Mouse (Mus musculus) small intestine, adult 2 months (tissue): ENCODE measurements around the gene Sobp. TPM values are rescaled to one million over a fixed set of nuclear protein-coding genes. Genes with fewer than 3 reads are reported as not detected.

Source experiments
- H3K27ac ChIP-seq: fragments of 200-500 bp; 2 replicates; pipeline ENCODE4 v1.5.1; 2012; ENCODE audit warnings: low read depth, low read length, control low read depth, inconsistent platforms; ENCODE audit not compliant: insufficient read depth
- H3K27me3 ChIP-seq: fragments of 200-500 bp; 2 replicates; pipeline ENCODE4 v1.6.1; 2012; ENCODE audit warnings: mild to moderate bottlenecking, moderate library complexity, low read length, inconsistent platforms; ENCODE audit not compliant: control insufficient read depth, insufficient read depth
- H3K36me3 ChIP-seq: fragments of 200-500 bp; 2 replicates; pipeline ENCODE4 v1.6.1; 2012; ENCODE audit warnings: mild to moderate bottlenecking, low read length, control low read depth, inconsistent platforms; ENCODE audit not compliant: control insufficient read depth, insufficient read depth
- H3K4me1 ChIP-seq: fragments of 200-500 bp; 2 replicates; pipeline ENCODE4 v1.6.1; 2012; ENCODE audit warnings: low read length, inconsistent platforms, mixed read lengths; ENCODE audit not compliant: control insufficient read depth, insufficient read depth, insufficient read length
- H3K4me3 ChIP-seq: fragments of 200-500 bp; 2 replicates; pipeline ENCODE4 v1.5.1; 2012; ENCODE audit warnings: low read depth, mild to moderate bottlenecking, control low read depth, inconsistent platforms, low read length, moderate library complexity
- CTCF ChIP-seq: fragments of 200-500 bp; IDR thresholded peaks from 2 replicates; pipeline ENCODE4 v1.5.1; 2012; ENCODE audit warnings: low read depth, mild to moderate bottlenecking, control low read depth, inconsistent platforms, low read length, moderate library complexity, mixed read lengths; ENCODE audit not compliant: insufficient replicate concordance, insufficient read length; ENCODE audit errors: extremely low read depth
- POLR2A ChIP-seq: fragments of 200-500 bp; IDR thresholded peaks from 2 replicates; pipeline ENCODE4 v1.6.1; 2012; ENCODE audit warnings: low read depth, mild to moderate bottlenecking, control low read depth, inconsistent platforms, low read length, moderate library complexity
- WGBS: fragments of 180-500 bp; shearing (Covaris S2); methylation state at CpG from one replicate; pipeline ENCODE4 v1.1.7; 2018; 5-methylcytosine and 5-hydroxymethylcytosine counted together
- polyA plus RNA-seq: library from polyadenylated mRNA; depleted of rRNA; stranded (reverse); fragments of >200 nt; gene quantifications from 2 replicates; pipeline ENCODE4 v1.2.3, GENCODE M21; 2012

The Sobp gene
- polyA plus RNA-seq, 1 experiment: 0.79 TPM

DNA sequence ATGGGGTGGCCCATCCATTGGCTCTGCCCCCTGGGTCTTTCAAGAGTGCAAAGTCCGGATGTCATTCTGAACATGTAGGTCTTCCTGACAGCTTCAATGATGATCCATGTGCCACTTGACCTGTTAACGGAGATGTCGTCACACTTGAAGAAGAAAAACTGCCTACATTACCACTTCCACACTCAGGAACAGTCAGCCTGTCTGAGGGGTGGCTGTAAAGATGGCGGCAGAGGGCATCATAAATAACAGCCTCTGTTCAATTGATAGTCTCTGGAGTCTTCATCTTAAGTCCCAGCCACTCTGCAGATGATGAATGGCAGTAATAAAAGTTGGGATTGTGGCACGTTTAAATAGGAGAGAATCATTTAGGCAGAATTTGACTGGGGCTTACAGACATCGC lies 87.4 kb downstream of the Sobp start:
- Histone ChIP-seq H3K36me3 (no peaks in the 10 kb centered on the region), H3K27ac (no peak overlapping the region), H3K4me3 (no peak overlapping the region), H3K27me3 (no peaks in the 10 kb centered on the region; the same call in 1 of the 2 replicates), H3K4me1 (no peaks in the 10 kb centered on the region)
- WGBS: 72% methylated on average over 6 of the region's 6 CpGs
- no peak for TF ChIP-seq CTCF

DNA sequence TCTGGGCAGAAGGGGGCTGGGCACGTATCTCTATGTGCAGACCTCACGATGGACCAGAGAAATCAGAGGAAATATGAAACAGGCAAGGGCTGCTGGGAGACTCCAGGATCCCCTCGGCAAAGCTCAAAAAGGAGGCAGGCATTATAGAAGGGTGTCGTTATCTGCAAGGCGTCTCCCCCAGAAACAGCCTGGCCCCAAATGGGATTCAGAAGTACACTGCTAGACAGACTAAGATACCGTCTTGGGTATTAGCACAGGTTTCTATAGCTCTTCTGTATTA lies 90.3 kb downstream of the Sobp start:
- no peaks in the 10 kb centered on the region for H3K36me3 ChIP-seq
- no peak overlapping the region for H3K27ac ChIP-seq
- TF ChIP-seq CTCF (no peak), POLR2A (no peak)
- no peak overlapping the region for H3K4me3 ChIP-seq
- H3K27me3 ChIP-seq: no peaks in the 10 kb centered on the region; the same call in 1 of the 2 replicates
- 67% methylated on average over 6 of the region's 6 CpGs for WGBS
- H3K4me1 ChIP-seq: no peaks in the 10 kb centered on the region

DNA sequence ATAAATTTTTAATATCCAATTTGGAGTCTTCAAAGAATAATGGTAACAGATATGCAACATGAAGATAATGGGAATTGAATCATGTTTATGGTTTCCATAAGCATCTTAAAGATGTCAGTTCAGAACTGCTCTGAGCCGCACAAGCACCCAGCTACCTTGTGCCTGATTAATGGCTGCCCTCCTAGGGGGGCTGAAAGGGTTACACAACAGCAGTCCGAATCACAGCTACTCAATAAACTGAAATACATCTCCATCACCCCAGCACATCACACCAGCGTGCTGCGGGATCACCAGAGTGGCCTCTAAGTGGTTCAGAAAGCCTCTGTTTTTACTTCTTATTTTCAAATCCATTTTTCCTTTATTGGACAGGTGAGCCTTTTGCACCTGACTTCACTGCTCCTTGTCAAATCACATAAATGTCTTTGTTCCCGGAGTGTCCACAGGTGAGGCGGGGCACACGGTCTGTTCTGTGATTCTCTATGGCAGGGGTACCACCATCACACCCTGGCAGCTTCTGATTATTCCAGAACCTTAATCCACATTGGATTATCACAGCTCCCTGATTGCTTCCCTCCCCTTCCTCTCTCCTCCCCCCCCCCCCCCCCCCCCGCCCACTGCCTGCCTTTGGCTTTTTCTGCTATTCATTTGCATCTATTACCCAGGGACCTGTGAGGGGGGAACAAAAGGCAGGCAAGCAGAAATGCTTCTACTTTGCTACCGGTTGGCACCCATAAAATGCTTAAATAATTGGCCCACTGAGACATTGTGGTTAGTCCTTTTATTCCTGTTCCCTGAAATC lies 90.8 kb downstream of the Sobp start:
- Histone ChIP-seq H3K4me3 (no peak overlapping the region), H3K27me3 (no peaks in the 10 kb centered on the region; the same call in 1 of the 2 replicates), H3K27ac (no peak overlapping the region), H3K36me3 (no peaks in the 10 kb centered on the region), H3K4me1 (no peaks in the 10 kb centered on the region)
- WGBS: 74% methylated on average over 8 of the region's 9 CpGs
- no peak for TF ChIP-seq POLR2A
- no peak for TF ChIP-seq CTCF

DNA sequence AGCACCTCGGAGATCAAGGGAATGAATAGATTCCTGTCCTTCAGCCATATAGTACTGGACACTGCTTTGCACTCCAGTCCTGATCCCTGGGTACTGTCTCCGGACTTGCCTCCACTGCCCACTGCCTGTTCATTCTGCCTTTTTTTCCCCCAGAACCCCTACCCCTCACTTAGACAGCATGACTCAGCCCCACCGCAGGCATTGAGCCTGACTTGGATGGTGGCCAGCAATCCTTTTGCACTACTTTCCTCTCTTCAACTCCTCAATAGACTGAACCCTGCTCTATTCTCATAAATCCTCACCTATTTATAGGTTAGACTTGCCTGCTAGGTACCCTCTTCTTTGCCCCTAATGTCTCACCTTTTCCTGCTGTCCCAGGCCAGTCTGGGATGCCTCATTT lies 93.0 kb downstream of the Sobp start:
- Histone ChIP-seq H3K36me3 (no peaks in the 10 kb centered on the region), H3K4me1 (no peaks in the 10 kb centered on the region), H3K27ac (no peak overlapping the region), H3K27me3 (no peaks in the 10 kb centered on the region; the same call in 1 of the 2 replicates), H3K4me3 (no peak overlapping the region)
- TF ChIP-seq POLR2A (no peak), CTCF (no peak)
- 67% methylated on average over 3 of the region's 3 CpGs for WGBS

DNA sequence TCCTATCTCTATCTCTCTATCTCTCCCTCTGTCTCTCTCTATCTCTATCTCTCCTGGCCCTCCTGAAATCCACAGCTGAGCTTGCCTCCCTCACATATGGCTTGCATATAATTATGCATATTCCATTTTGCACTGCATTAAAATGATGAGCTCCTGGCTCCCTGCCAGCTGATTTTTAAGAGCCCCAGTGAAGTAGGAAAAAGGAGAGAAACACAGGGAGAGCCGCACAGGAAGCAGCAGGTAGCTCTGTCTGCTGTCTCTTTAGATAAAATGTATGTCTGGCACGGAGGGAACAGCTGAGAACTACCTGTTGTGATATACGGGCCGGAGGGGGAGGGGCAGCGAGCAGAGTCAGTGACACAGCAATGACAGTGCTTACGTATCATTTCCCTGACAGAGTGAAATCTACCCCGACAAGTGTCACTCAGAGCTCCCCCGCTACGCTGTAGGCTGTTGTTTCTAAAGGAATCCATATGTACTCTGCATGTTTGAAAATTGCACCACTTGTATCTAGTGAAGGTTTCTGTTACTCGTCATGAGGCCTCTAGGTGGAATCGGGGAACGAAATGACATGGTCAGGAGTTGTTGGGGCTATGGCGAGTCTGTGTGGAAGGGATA lies 98.7 kb downstream of the Sobp start:
- H3K36me3 ChIP-seq: no peaks in the 10 kb centered on the region
- no peaks in the 10 kb centered on the region for H3K27me3 ChIP-seq
- H3K27ac ChIP-seq: no peak overlapping the region
- H3K4me1 ChIP-seq: no peaks in the 10 kb centered on the region
- H3K4me3 ChIP-seq: no peak overlapping the region
- TF ChIP-seq POLR2A (no peak), CTCF (no peak)
- 72% methylated on average over 13 of the region's 13 CpGs for WGBS

DNA sequence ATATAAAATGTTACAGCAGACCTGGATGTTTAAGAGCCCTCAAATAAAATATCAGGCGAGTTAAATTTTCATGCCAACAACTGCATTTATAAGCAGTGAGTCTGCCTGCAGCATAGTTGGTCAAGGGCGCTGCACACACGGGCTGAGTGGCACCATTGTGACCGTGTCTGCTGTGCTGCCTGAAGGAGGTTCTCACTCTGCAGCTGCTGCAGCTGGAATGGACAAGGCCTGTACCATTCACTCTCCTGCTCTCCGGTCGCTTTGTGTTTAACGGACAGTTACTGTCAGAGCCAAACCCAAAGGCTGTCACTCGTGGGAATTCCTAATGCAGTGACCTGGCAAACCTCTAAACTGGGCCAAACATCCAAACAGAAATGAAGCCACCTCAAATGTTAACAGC lies 101.0 kb downstream of the Sobp start:
- Histone ChIP-seq H3K36me3 (no peaks in the 10 kb centered on the region), H3K4me3 (no peak overlapping the region), H3K4me1 (no peaks in the 10 kb centered on the region), H3K27me3 (no peaks in the 10 kb centered on the region), H3K27ac (no peak overlapping the region)
- TF ChIP-seq CTCF (no peak), POLR2A (no peak)
- 66% methylated on average over 8 of the region's 8 CpGs for WGBS

DNA sequence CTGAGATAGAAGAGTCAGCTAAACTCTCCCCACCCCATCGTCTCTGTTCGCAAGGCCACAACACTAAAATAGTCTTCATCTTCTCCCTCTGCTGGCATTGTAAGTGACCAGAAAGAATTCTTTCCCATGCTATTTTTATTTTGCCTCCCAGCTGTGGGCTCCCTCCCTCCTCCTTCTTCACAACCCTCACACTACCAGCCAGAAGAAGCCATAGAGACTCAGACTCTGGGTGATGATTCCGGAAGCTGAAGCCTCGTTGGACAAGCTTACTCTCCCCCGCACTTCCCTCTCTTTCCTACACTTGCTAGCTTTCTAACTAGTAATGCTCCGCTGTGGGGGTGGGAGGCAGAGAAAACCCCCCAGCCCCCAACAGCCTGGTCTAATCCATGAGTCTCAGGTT lies 103.4 kb downstream of the Sobp start:
- H3K4me1 ChIP-seq: no peaks in the 10 kb centered on the region
- TF ChIP-seq CTCF: no peak
- no peak for TF ChIP-seq POLR2A
- no peaks in the 10 kb centered on the region for H3K27me3 ChIP-seq
- no peaks in the 10 kb centered on the region for H3K36me3 ChIP-seq
- WGBS: 89% methylated on average over 6 of the region's 6 CpGs
- no peak overlapping the region for H3K27ac ChIP-seq
- H3K4me3 ChIP-seq: no peak overlapping the region
